Mouse (Mus musculus) megakaryocyte, embryonic 14.5 days (primary cell): ENCODE results near the gene Pparg. TPM values are rescaled to one million over a fixed set of nuclear protein-coding genes. Genes with fewer than 3 reads are reported as not detected.

Experiments
- H3K27me3 ChIP-seq: replicated peaks from 2 replicates; pipeline ENCODE3; 2012; ENCODE audit warnings: inconsistent platforms
- H3K36me3 ChIP-seq: replicated peaks from 2 replicates; pipeline ENCODE3; 2012; ENCODE audit warnings: low read length, inconsistent platforms, mixed read lengths
- H3K4me1 ChIP-seq: 2 replicates; pipeline ENCODE4 v1.6.1; 2012; ENCODE audit warnings: inconsistent platforms
- H3K4me3 ChIP-seq: replicated peaks from 2 replicates; pipeline ENCODE3; 2012; ENCODE audit warnings: moderate library complexity, mild to moderate bottlenecking, inconsistent platforms
- H3K9me3 ChIP-seq: 2 replicates; pipeline ENCODE4 v1.6.1; 2012; ENCODE audit warnings: inconsistent platforms
- FLI1 ChIP-seq: IDR thresholded peaks from 2 replicates; pipeline ENCODE4 v1.6.1; 2012; ENCODE audit warnings: low read length, inconsistent platforms, mixed read lengths
- GATA1 ChIP-seq: IDR thresholded peaks from 3 replicates; pipeline ENCODE4 v1.6.1; 2012; ENCODE audit warnings: mixed read lengths, low read length, inconsistent platforms, borderline replicate concordance
- polyA plus RNA-seq: library from polyadenylated mRNA; stranded (reverse); fragments of >175 nt; gene quantifications from 2 replicates; pipeline ENCODE4 v1.2.3, GENCODE M21; 2012; ENCODE audit warnings: low replicate concordance; ENCODE audit not compliant: insufficient read depth

The Pparg gene
- polyA plus RNA-seq, 1 experiment = 4.3 TPM

DNA sequence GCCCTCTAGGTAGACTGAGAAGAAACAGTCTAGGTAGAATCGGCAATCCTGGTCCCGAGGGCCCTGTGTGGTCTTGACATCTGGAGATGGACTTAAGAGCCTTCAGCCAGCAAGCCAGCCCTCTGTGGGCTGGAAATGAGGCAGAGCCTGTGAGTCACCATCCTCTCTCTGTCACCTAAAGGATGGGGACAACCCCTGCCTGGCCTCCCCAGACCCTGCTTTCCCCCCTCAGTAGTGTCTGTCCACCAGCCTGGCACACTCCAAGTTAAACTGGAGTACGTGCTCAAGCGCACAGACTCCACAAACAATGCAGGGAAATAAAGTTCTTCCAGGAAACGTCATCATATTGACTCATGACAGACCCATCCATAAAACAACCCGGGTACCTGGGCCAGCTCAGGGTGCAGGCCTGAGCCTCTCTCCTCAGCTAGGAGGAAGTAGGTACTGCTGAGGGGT lies 162.0 kb downstream of the Pparg start:
- Histone ChIP-seq H3K4me3 (no peak overlapping the region), H3K36me3 (no peaks in the 10 kb centered on the region), H3K4me1 (peaks cover 91% of the 10 kb centered on the region), H3K27me3 (peaks cover 13% of the 10 kb centered on the region), H3K9me3 (no peaks in the 10 kb centered on the region)
- TF ChIP-seq FLI1 (no peak), GATA1 (no peak)

- H3K4me1 ChIP-seq = peaks cover 91% of the 10 kb centered on the region
- TF ChIP-seq GATA1 = no peak
- no peak for TF ChIP-seq FLI1
- no peaks in the 10 kb centered on the region for H3K36me3 ChIP-seq
- H3K9me3 ChIP-seq = no peaks in the 10 kb centered on the region
- no peak overlapping the region for H3K4me3 ChIP-seq
- H3K27me3 ChIP-seq = peaks cover 13% of the 10 kb centered on the region
Observed at GRCm38 (mm10) chr6:115523201-115523600, 162.4 kb downstream of the Pparg start.

DNA sequence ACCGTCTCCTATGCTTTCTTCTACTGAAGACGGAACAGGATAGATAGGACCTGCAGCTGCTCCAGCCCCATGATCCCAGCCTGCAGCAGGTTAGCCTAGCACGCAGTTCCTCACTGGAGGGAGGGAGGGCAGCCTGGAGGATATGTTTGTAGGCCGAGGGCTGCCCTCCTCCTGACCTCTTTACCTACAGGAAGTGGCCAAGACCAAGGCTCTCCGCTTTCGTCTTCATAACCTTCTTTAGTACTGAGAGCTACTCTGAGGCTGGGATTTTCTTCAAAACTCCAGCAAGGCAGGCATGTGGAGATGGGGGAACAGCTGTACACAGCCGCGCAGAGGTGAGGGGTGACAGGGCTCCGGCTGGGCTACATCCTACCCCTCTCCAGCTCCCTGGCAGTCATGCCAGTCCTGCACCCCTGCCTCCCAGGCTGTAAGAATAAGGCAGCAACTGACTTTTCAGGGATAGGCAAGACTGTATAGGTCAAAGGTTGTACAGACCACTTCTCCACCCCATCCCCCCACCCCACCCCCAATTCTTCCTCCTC lies 163.8 kb downstream of the Pparg start:
- no peak for TF ChIP-seq GATA1
- no peak for TF ChIP-seq FLI1
- Histone ChIP-seq H3K36me3 (peaks cover 6% of the 10 kb centered on the region), H3K9me3 (no peaks in the 10 kb centered on the region; the same call in 1 of the 2 replicates), H3K27me3 (peaks cover 13% of the 10 kb centered on the region), H3K4me1 (peaks cover 86% of the 10 kb centered on the region), H3K4me3 (no peak overlapping the region)

- peaks cover 4% of the 10 kb centered on the region for H3K27me3 ChIP-seq
- no peak overlapping the region for H3K4me3 ChIP-seq
- peaks cover 74% of the 10 kb centered on the region for H3K4me1 ChIP-seq
- no peaks in the 10 kb centered on the region; the same call in 1 of the 2 replicates for H3K9me3 ChIP-seq
- peaks cover 6% of the 10 kb centered on the region for H3K36me3 ChIP-seq
- TF ChIP-seq FLI1 = no peak
- no peak for TF ChIP-seq GATA1
Observed at GRCm38 (mm10) chr6:115527418-115527817, 166.7 kb downstream of the Pparg start.

- H3K36me3 ChIP-seq = peaks cover 6% of the 10 kb centered on the region
- no peak for TF ChIP-seq FLI1
- no peak for TF ChIP-seq GATA1
- peaks cover 4% of the 10 kb centered on the region for H3K27me3 ChIP-seq
- no peak overlapping the region for H3K4me3 ChIP-seq
- peaks cover 73% of the 10 kb centered on the region for H3K4me1 ChIP-seq
- no peaks in the 10 kb centered on the region; the same call in 1 of the 2 replicates for H3K9me3 ChIP-seq
Observed at GRCm38 (mm10) chr6:115528372-115528771, 167.6 kb downstream of the Pparg start.

- Histone ChIP-seq H3K9me3 (peaks cover 4% of the 10 kb centered on the region; the same call in 1 of the 2 replicates), H3K27me3 (peaks cover 2% of the 10 kb centered on the region), H3K4me3 (no peak overlapping the region), H3K4me1 (peaks cover 77% of the 10 kb centered on the region), H3K36me3 (peaks cover 7% of the 10 kb centered on the region)
- no peak for TF ChIP-seq GATA1
- no peak for TF ChIP-seq FLI1
Observed at GRCm38 (mm10) chr6:115534617-115535016, 173.9 kb downstream of the Pparg start.

GRCm38 (mm10) chr6:115536169-115536568 lies 175.4 kb downstream of the Pparg start:
- H3K9me3 ChIP-seq = peaks cover 4% of the 10 kb centered on the region; the same call in 1 of the 2 replicates
- no peak overlapping the region for H3K4me3 ChIP-seq
- H3K36me3 ChIP-seq = peaks cover 7% of the 10 kb centered on the region
- H3K27me3 ChIP-seq = peaks cover 5% of the 10 kb centered on the region
- H3K4me1 ChIP-seq = peaks cover 70% of the 10 kb centered on the region
- no peak for TF ChIP-seq FLI1
- no peak for TF ChIP-seq GATA1

DNA sequence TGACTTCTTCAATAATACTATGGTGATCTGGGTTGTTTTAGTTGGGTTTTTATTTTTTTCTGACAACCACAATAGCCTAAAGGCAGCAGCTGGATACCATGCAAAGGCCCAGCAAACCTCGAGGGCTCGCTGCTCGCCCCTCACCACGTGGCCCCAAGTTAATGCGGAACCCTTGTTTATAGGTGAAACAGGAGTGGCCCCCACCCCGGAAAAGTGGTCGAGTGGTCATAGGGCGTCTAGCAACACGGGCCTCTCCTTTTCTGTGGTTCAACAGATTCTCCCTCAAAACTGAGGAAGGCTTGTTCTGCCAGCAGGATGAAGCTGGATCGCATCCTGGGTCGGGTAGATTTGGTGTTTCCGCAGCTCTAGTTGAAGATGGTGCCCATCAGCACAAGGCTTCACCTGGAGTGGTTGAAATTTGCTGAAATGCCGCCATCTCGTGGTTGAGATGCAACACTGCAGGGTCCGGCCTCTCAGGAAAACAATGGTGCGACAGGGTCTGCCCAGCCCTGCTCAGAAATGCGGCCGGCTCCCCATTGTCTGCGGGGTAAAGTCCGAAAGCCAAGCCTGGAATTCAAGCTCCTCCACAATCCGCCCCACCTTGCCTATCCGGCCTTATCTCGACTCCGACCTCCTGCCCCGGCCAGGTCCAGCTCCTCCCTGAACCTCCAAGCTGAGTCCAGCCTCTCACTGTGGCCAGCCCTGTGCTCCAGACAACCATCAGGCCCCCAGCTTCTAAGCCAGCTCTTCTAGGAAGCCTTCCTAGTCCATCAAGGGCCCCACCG lies 178.1 kb downstream of the Pparg start:
- TF ChIP-seq GATA1 = no peak
- no peak for TF ChIP-seq FLI1
- Histone ChIP-seq H3K9me3 (peaks cover 4% of the 10 kb centered on the region; the same call in 1 of the 2 replicates), H3K36me3 (peaks cover 7% of the 10 kb centered on the region), H3K27me3 (peaks cover 8% of the 10 kb centered on the region), H3K4me3 (peak overlapping the region; percentile 89), H3K4me1 (peaks cover 76% of the 10 kb centered on the region)

Other genes with a start within 250 kb of the Pparg start
- gene Syn2, start 226.0 kb upstream of the Pparg start, polyA plus RNA-seq = 0.94 and 0.96 TPM in 2 replicates
- not detected in 2 replicates for gene Gm17482, start 133.6 kb upstream of the Pparg start, polyA plus RNA-seq
- gene Timp4, start 108.7 kb upstream of the Pparg start, polyA plus RNA-seq = not detected in 2 replicates
- 3.2 and 5.5 TPM in 2 replicates for gene Tsen2, start 183.7 kb downstream of the Pparg start, polyA plus RNA-seq
- gene Mkrn2os, start 231.6 kb downstream of the Pparg start, polyA plus RNA-seq = not detected in 2 replicates
- 3.1 and 4.1 TPM in 2 replicates for gene Mkrn2, start 241.0 kb downstream of the Pparg start, polyA plus RNA-seq